Mouse (Mus musculus) lung, embryonic 15.5 days (tissue): ENCODE results near the gene Ppp1ca. TPM values are rescaled to one million over a fixed set of nuclear protein-coding genes. Genes with fewer than 3 reads are reported as not detected.
A peak's percentile ranks its signal among the peaks of the same experiment; 100 is the strongest.

Source experiments
- ATAC-seq: fragments of 200-750 bp; cut with Nextera tagmentation; 2 replicates; pipeline ENCODE4 v1.8.0; 2017; ENCODE audit warnings: moderate number of reproducible peaks, borderline replicate concordance; ENCODE audit not compliant: low FRiP score, low TSS enrichment; ENCODE audit errors: extremely low read depth
- H3K27ac ChIP-seq: fragments of 300-500 bp; sonication (generic); 2 replicates; pipeline ENCODE4 v1.5.1; 2015; ENCODE audit warnings: moderate library complexity, mild to moderate bottlenecking, inconsistent platforms
- H3K27me3 ChIP-seq: fragments of 300-500 bp; sonication (generic); 2 replicates; pipeline ENCODE4 v1.6.1; 2015; ENCODE audit warnings: inconsistent platforms
- H3K36me3 ChIP-seq: fragments of 300-500 bp; sonication (generic); 2 replicates; pipeline ENCODE4 v1.6.1; 2015; ENCODE audit warnings: inconsistent platforms
- H3K4me1 ChIP-seq: fragments of 300-500 bp; sonication (generic); 2 replicates; pipeline ENCODE4 v1.6.1; 2015; ENCODE audit warnings: inconsistent platforms
- H3K4me2 ChIP-seq: fragments of 300-500 bp; sonication (generic); 2 replicates; pipeline ENCODE4 v1.6.1; 2015; ENCODE audit warnings: inconsistent platforms, mild to moderate bottlenecking, moderate library complexity
- H3K4me3 ChIP-seq: fragments of 300-500 bp; sonication (generic); 2 replicates; pipeline ENCODE4 v1.5.1; 2015; ENCODE audit warnings: mild to moderate bottlenecking, inconsistent platforms
- H3K9ac ChIP-seq: fragments of 300-500 bp; sonication (generic); 2 replicates; pipeline ENCODE4 v1.6.1; 2015; ENCODE audit warnings: inconsistent platforms
- H3K9me3 ChIP-seq: fragments of 300-500 bp; sonication (generic); 2 replicates; pipeline ENCODE4 v1.6.1; 2016; ENCODE audit warnings: inconsistent platforms
- WGBS: fragments of 180-500 bp; shearing (Covaris S2); methylation state at CpG from one replicate; pipeline ENCODE4 v1.1.7; 2015; 5-methylcytosine and 5-hydroxymethylcytosine counted together
- microRNA-seq: library from miRNA; unstranded; fragments of <30 nt; microRNA quantifications from one replicate; pipeline ENCODE4, GENCODE M21; 2016
- polyA plus RNA-seq: library from polyadenylated mRNA; unstranded; fragments of >200 nt; fragmentation: Nextera tagmentation; extraction: Ambion mirVana; gene quantifications from 2 replicates; pipeline ENCODE4 v1.2.1, GENCODE M21; 2015

The Ppp1ca gene
- polyA plus RNA-seq, 1 experiment from 2014 or later = 974 TPM

DNA sequence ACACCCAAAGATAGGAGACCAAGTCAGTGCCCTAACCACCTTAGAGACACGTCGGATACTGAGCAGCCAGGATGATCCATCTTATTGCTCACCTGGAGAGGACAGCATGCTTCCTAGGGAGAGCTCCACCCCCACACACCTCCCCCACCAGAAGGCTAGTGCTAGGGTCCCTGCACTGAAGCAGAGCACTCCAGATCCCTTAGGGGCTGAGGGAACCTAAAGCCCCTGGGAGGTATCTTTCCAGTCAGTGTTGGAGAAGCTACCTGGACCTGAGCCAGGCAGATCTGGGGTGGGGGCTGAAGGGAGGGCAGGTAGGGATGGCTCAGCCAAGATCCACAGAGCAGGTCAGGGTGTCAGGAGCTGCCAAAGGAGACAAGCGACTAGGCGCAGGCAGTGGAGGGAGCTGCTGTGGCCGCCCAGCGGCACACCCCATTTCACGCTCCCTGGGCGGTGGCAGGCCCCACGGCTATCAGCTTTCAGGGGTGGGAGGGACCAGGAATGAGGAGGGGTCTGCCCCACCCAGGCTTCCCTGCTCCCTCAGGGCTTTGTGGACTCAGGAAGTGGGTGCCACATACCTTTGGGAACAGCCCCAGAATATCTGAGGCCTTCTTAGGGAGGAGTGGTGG, 37.7 kb downstream of the Ppp1ca start:
- Histone ChIP-seq H3K9me3 (no peaks in the 10 kb centered on the region), H3K36me3 (no peaks in the 10 kb centered on the region), H3K27ac (no peak overlapping the region), H3K9ac (no peak overlapping the region), H3K4me1 (peaks cover 25% of the 10 kb centered on the region), H3K4me2 (no peak overlapping the region), H3K27me3 (peaks cover 14% of the 10 kb centered on the region; the same call in 1 of the 2 replicates), H3K4me3 (no peak overlapping the region)
- ATAC-seq = no peak; the same call in 1 of the 2 replicates
- 31% methylated on average over 9 of the region's 9 CpGs for WGBS

DNA sequence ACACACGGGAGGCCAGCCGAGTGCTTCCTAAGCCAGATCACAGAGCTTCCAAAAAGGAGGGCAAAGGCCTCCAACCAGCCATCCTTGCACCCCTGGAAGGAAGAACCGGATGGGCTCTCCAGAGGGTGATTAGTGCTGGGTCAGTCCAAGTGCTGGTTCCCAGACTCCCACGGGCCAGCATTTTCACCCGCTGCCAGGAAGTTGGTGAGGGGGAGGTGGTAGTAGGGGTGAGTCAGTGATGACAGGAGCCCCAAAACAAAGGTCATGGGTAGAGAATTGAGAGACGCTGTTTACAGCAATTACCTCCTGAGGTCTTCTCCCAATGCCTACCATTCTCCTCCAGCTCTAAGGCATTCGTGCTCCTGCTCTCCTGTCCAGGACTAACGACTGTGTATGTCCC, 38.5 kb downstream of the Ppp1ca start:
- WGBS = 67% methylated on average over 8 of the region's 8 CpGs
- Histone ChIP-seq H3K4me3 (no peak overlapping the region), H3K27me3 (peaks cover 14% of the 10 kb centered on the region; the same call in 1 of the 2 replicates), H3K9ac (no peak overlapping the region), H3K36me3 (no peaks in the 10 kb centered on the region), H3K4me1 (peaks cover 25% of the 10 kb centered on the region), H3K9me3 (no peaks in the 10 kb centered on the region), H3K4me2 (no peak overlapping the region), H3K27ac (no peak overlapping the region)
- no peak for ATAC-seq

DNA sequence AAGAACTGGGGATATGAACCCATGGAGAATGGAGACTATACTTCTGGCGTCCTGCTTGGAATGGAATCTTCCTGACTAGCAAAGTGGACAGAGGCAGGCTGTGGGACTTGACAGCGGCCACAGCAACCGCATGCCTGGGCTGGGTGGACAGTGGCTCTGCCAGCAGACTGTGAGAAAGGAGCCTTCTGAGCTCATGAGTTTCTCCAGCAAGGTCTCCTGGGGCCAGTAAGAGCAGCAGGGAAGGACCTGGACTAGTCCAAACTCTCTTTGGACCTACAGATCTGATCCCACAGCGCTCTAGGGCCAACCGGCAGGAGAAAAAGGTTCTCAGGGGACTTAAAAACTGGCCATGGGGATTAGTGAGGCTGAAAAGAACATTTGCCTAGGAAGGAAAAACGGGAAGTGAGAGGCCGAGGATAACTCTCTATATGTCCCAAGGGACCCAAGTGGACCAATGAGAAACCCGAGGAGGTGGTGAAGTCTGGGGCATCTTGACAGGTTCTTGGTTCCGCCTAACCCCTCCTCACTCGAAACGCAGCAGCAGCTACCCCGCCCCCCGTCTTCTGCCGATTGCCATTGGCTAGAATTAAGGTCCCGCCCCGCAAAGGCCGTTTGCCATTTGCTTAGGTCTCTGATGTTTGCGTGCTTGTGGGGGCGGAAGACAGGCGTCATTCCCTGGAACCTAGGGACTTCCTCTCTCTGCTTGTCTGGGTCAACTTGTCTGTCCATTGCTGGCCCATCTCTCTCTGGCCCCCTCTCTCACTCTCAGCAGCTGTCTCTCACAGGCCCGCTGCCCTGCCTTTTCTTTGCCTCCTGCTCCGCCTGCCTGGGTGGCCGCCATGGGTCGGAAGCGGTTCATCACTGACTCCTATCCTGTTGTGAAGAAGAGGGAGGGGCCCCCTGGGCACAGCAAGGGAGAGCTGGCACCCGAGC, 39.7 kb downstream of the Ppp1ca start, which contains the start of gene Pold4:
Gene Pold4, plus strand, starts transcription at position 647 of the 933 bp plus-strand sequence.
- no peaks in the 10 kb centered on the region for H3K9me3 ChIP-seq
- H3K4me1 ChIP-seq = peaks cover 25% of the 10 kb centered on the region
- ATAC-seq = peak; percentile 92
- 10% methylated on average over 26 of the region's 26 CpGs for WGBS
- H3K36me3 ChIP-seq = no peaks in the 10 kb centered on the region
- H3K27ac ChIP-seq = peak within 1 kb of the TSS; percentile 87
- H3K4me3 ChIP-seq = peak within 1 kb of the TSS; percentile 52
- peak within 1 kb of the TSS; percentile 71 for H3K4me2 ChIP-seq
- peaks cover 14% of the 10 kb centered on the region; the same call in 1 of the 2 replicates for H3K27me3 ChIP-seq
- H3K9ac ChIP-seq = peak within 1 kb of the TSS; percentile 40

DNA sequence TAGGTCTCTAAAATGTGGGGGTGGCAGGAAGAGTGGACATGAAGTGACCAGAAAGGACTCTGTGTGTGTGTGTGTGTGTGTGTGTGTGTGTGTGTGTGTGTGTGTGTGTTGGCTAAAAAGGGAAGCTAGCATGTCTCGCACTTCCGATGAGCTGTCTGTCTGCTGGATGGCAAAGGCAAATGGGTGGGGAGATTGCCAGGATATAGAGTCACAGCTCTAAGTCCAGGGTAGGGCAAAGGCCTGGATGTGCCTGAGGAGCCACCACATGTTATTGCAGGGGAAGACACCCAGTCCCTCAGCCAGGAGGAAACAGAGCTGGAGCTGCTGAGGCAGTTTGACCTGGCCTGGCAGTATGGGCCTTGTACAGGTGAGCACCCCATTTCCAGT, 40.3 kb downstream of the Ppp1ca start:
- H3K4me1 ChIP-seq = peaks cover 24% of the 10 kb centered on the region
- H3K27ac ChIP-seq = peak overlapping the region; percentile 87
- no peaks in the 10 kb centered on the region for H3K36me3 ChIP-seq
- H3K4me3 ChIP-seq = peak overlapping the region; percentile 52
- H3K9me3 ChIP-seq = no peaks in the 10 kb centered on the region
- peak overlapping the region; percentile 40 for H3K9ac ChIP-seq
- H3K27me3 ChIP-seq = peaks cover 14% of the 10 kb centered on the region; the same call in 1 of the 2 replicates
- WGBS = 35% methylated on average over 2 of the region's 2 CpGs
- peak overlapping the region; percentile 71 for H3K4me2 ChIP-seq
- ATAC-seq = no peak

DNA sequence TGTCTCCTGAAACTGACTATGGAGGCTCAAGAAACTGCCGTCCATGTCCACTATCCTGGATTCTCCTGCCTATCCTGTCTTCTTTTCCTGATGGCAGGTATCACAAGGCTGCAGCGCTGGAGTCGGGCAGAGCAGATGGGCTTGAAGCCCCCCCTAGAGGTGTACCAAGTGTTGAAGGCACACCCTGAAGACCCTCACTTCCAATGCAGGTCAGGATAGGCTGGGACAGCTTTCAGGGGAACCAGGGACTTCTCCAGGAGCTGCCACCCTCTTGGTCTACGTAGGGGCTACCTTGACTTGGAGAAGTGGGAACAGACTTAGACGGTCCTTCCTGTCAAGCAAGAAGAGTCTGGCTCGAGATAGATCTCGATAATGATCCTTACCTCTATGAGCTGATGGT, 40.8 kb downstream of the Ppp1ca start:
- H3K4me2 ChIP-seq = peak overlapping the region; percentile 71
- H3K27ac ChIP-seq = peak overlapping the region; percentile 87
- peaks cover 19% of the 10 kb centered on the region for H3K4me1 ChIP-seq
- H3K9me3 ChIP-seq = no peaks in the 10 kb centered on the region
- H3K9ac ChIP-seq = no peak overlapping the region
- 78% methylated on average over 7 of the region's 7 CpGs for WGBS
- peaks cover 14% of the 10 kb centered on the region; the same call in 1 of the 2 replicates for H3K27me3 ChIP-seq
- H3K4me3 ChIP-seq = peak overlapping the region; percentile 52
- no peaks in the 10 kb centered on the region for H3K36me3 ChIP-seq
- ATAC-seq = no peak

DNA sequence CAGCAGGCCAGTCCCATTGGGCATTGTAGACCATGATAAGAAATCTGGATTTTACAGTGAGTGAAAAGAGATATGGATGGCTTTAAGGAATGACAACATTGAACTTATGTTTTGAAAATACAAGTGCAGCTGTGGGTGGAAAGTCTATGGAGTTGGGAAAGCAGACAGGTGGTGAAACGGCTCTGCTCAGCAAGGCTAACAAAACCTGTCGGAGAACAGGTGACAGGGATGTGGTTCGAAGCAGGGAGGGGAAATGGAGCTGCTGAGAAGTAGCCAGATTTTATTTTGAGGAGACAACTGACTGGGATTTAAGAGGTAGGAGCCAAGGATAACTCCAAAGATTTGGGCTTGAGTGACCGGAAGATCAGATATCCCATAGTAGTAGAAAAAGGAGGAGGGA, 42.7 kb downstream of the Ppp1ca start:
- Histone ChIP-seq H3K27ac (no peak overlapping the region), H3K4me1 (peaks cover 13% of the 10 kb centered on the region), H3K9me3 (no peaks in the 10 kb centered on the region), H3K4me3 (no peak overlapping the region), H3K36me3 (no peaks in the 10 kb centered on the region), H3K4me2 (no peak overlapping the region), H3K27me3 (peaks cover 3% of the 10 kb centered on the region; the same call in 1 of the 2 replicates), H3K9ac (no peak overlapping the region)
- ATAC-seq = no peak
- 66% methylated on average over 4 of the region's 4 CpGs for WGBS

DNA sequence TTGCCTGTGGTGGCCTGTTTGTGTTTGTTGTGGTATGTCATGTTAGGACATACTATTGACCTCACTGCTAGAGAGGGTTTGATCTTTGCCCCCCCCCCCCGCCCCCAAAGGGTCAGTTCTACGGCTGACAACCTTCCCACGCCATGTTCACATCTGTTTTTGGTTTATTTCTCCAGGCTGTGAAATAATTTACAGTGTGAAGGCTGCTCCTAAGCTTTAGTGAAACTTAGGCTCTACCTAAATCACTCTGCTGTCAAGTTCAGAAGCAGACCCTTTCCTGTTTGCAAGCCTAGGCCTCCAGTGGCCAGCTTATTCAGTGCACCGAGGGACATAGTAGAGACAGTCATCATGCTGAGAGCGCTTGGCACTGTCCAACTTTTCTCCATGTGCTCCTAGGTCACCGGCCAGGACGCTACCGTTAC, 48.4 kb downstream of the Ppp1ca start:
- Histone ChIP-seq H3K4me2 (no peak overlapping the region), H3K4me3 (no peak overlapping the region), H3K4me1 (no peaks in the 10 kb centered on the region), H3K9ac (no peak overlapping the region), H3K27me3 (no peaks in the 10 kb centered on the region), H3K27ac (no peak overlapping the region), H3K9me3 (no peaks in the 10 kb centered on the region), H3K36me3 (no peaks in the 10 kb centered on the region)
- WGBS = 54% methylated on average over 8 of the region's 8 CpGs
- no peak for ATAC-seq

DNA sequence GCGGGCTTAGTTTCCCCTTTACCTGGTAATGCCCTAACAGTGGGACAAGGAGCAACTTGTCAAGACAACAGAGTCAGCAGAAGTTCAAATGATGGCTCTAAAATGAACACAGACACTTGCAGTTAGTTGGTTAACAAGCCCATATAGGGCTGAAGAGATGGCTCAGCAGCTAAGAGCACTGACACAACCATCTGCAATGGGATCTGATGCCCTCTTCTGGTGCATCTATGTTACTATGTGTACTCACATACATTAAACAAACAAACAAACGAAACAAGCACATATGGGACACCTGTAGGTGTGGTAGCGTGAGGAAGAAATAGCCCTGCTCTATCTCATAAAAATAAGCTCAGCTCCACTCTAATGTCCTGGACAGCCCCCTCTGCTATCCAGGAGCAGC, 50.6 kb downstream of the Ppp1ca start:
- Histone ChIP-seq H3K4me3 (no peak overlapping the region), H3K4me2 (no peak overlapping the region), H3K4me1 (no peaks in the 10 kb centered on the region), H3K9ac (no peak overlapping the region), H3K27me3 (no peaks in the 10 kb centered on the region), H3K27ac (no peak overlapping the region), H3K9me3 (no peaks in the 10 kb centered on the region), H3K36me3 (no peaks in the 10 kb centered on the region)
- 58% methylated on average over 3 of the region's 3 CpGs for WGBS
- ATAC-seq = no peak

DNA sequence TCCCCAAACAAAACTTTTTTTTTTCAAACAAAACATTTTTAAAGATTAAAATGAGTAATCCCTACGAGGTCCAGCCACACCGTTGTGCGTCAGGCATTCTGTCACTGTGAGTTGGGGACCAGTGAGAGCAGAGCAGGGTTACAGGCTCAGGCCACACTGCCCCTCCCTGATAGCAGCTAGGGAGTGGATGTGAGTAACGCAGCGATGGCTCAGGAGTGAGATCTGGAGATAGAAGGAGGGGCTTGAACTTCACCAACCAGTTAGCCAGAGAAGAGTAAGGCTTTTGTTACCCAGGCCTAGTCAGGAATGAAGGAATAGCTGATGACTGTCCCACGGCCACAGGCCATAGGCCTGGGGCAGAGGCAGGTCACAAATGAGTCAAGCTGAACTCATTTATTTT, 52.9 kb downstream of the Ppp1ca start:
- H3K4me2 ChIP-seq = no peak overlapping the region
- no peak overlapping the region for H3K9ac ChIP-seq
- H3K4me3 ChIP-seq = no peak overlapping the region
- ATAC-seq = no peak
- H3K4me1 ChIP-seq = no peaks in the 10 kb centered on the region
- no peak overlapping the region for H3K27ac ChIP-seq
- no peaks in the 10 kb centered on the region for H3K36me3 ChIP-seq
- 78% methylated on average over 6 of the region's 6 CpGs for WGBS
- H3K9me3 ChIP-seq = no peaks in the 10 kb centered on the region
- H3K27me3 ChIP-seq = no peaks in the 10 kb centered on the region

Small RNAs within 50 kb of the gene (microRNA-seq; reads per million reads assigned to microRNA genes)
- not detected for gene Gm26115

Other genes with a start within 250 kb of the Ppp1ca start
- 0.11 and 0.13 TPM in 2 replicates for gene Aldh3b3, start 233.4 kb upstream of the Ppp1ca start, polyA plus RNA-seq
- 1.3 and 1.5 TPM in 2 replicates for gene Aldh3b2, start 219.7 kb upstream of the Ppp1ca start, polyA plus RNA-seq
- gene Acy3, start 205.5 kb upstream of the Ppp1ca start, polyA plus RNA-seq = 11.1 and 12.5 TPM in 2 replicates
- not detected in 2 replicates for gene Tbx10, start 199.3 kb upstream of the Ppp1ca start, polyA plus RNA-seq
- gene Nudt8, start 191.5 kb upstream of the Ppp1ca start, polyA plus RNA-seq = 25.9 and 28.0 TPM in 2 replicates
- gene Gm49405, start 191.4 kb upstream of the Ppp1ca start, polyA plus RNA-seq = 2.3 and 2.4 TPM in 2 replicates
- gene Doc2g, start 188.8 kb upstream of the Ppp1ca start, polyA plus RNA-seq = 3.6 and 4.9 TPM in 2 replicates
- 191 and 199 TPM in 2 replicates for gene Ndufv1, start 179.3 kb upstream of the Ppp1ca start, polyA plus RNA-seq
- 470 and 486 TPM in 2 replicates for gene Gstp1, start 154.1 kb upstream of the Ppp1ca start, polyA plus RNA-seq
- 3.9 and 5.2 TPM in 2 replicates for gene Gstp2, start 146.0 kb upstream of the Ppp1ca start, polyA plus RNA-seq
- gene Gstp3, start 132.5 kb upstream of the Ppp1ca start, polyA plus RNA-seq = 0.22 and 0.83 TPM in 2 replicates
- gene Cabp2, start 110.5 kb upstream of the Ppp1ca start, polyA plus RNA-seq = not detected in 2 replicates
- gene Cdk2ap2, start 94.9 kb upstream of the Ppp1ca start, polyA plus RNA-seq = 100 and 103 TPM in 2 replicates
- gene Pitpnm1, start 92.1 kb upstream of the Ppp1ca start, polyA plus RNA-seq = 12.5 and 13.8 TPM in 2 replicates
- 104 and 106 TPM in 2 replicates for gene Aip, start 66.2 kb upstream of the Ppp1ca start, polyA plus RNA-seq
- not detected in 2 replicates for gene Gpr152, start 52.3 kb upstream of the Ppp1ca start, polyA plus RNA-seq
- gene Cabp4, start 48.0 kb upstream of the Ppp1ca start, polyA plus RNA-seq = 0.11 TPM in 1 of 2 replicates, not detected in the other
- gene Coro1b, start 43.4 kb upstream of the Ppp1ca start, polyA plus RNA-seq = 157 and 168 TPM in 2 replicates
- gene Ptprcap, start 38.5 kb upstream of the Ppp1ca start, polyA plus RNA-seq = 3.4 and 13.5 TPM in 2 replicates
- gene Rps6kb2, start 28.7 kb upstream of the Ppp1ca start, polyA plus RNA-seq = 45.0 and 49.4 TPM in 2 replicates
- 2.4 and 2.8 TPM in 2 replicates for gene Carns1, start 16.6 kb upstream of the Ppp1ca start, polyA plus RNA-seq
- gene Tbc1d10c, start 781 bp upstream of the Ppp1ca start, polyA plus RNA-seq = 2.5 and 6.7 TPM in 2 replicates
- gene Rad9a, start 9.6 kb downstream of the Ppp1ca start, polyA plus RNA-seq = 32.5 and 34.7 TPM in 2 replicates
- gene Clcf1, start 22.2 kb downstream of the Ppp1ca start, polyA plus RNA-seq = 4.7 and 5.5 TPM in 2 replicates
- gene AC109138.7, start 22.3 kb downstream of the Ppp1ca start, polyA plus RNA-seq = not detected in 2 replicates
- 27.6 and 32.4 TPM in 2 replicates for gene Pold4, start 39.8 kb downstream of the Ppp1ca start, polyA plus RNA-seq
- 15.2 and 16.9 TPM in 2 replicates for gene Ssh3, start 77.1 kb downstream of the Ppp1ca start, polyA plus RNA-seq
- gene Ankrd13d, start 91.1 kb downstream of the Ppp1ca start, polyA plus RNA-seq = 3.3 and 4.2 TPM in 2 replicates
- 16.2 and 16.7 TPM in 2 replicates for gene Grk2, start 114.2 kb downstream of the Ppp1ca start, polyA plus RNA-seq
- gene Kdm2a, start 206.2 kb downstream of the Ppp1ca start, polyA plus RNA-seq = 37.8 and 40.9 TPM in 2 replicates
- gene Rhod, start 247.4 kb downstream of the Ppp1ca start, polyA plus RNA-seq = 37.9 and 45.3 TPM in 2 replicates